Mouse (Mus musculus): Measurements from ENCODE around the gene Neurog3.

DNA sequence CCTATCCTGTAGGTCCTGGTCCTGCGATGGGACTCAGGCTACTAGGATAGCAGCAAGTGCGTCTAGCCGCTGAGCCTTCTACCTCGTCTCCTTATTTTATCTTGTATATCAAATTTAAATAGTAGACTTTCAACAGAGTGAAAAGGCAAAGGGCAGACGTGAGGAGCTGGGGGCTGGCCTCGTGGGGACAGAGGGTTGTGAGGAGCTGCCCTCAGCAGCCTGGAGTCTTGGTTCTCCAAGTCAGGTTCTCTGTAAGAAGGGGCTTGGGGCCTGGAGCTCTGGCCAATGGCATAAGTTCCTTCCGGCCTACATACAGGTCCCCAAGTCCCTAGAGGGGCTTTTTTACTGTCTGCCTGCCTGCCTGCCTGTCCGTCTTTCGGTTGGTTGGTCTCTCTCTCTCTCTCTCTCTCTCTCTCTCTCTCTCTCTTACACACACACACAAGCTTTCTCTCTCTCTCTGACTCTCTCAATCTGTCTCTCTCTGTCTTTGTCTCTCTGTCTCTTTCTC, 41.1 kb downstream of the Neurog3 start:
- TF ChIP-seq CTCF (IDR thresholded peaks at IDR 0.05) (no peak), POLR2A (IDR thresholded peaks at IDR 0.05; ENCODE audit: insufficient read depth, low read depth, low read length) (no peak), EP300 (IDR thresholded peaks at IDR 0.05; ENCODE audit: insufficient read depth, low read depth, low read length) (no peak)
